Mouse (Mus musculus) intestine, embryonic 15.5 days (tissue): Measurements from ENCODE around the gene Grk4. TPM values are rescaled to one million over a fixed set of nuclear protein-coding genes. Genes with fewer than 3 reads are reported as not detected.
"Not testable (repeated sequence)": the region's sequence is repeated elsewhere in the genome, so short reads cannot be mapped to it uniquely, and the experiment has no call there.

Experiments
- ATAC-seq: fragments of 200-750 bp; cut with Nextera tagmentation; 2 replicates; pipeline ENCODE4 v1.8.0; 2017; ENCODE audit warnings: moderate TSS enrichment, moderate library complexity
- H3K27ac ChIP-seq: fragments of 300-500 bp; sonication (generic); 2 replicates; pipeline ENCODE4 v1.5.1; 2015; ENCODE audit warnings: mild to moderate bottlenecking, inconsistent platforms
- H3K27me3 ChIP-seq: fragments of 300-500 bp; sonication (generic); replicated peaks from 2 replicates; pipeline ENCODE4 v1.6.1; 2015; ENCODE audit warnings: inconsistent platforms
- H3K36me3 ChIP-seq: fragments of 300-500 bp; sonication (generic); 2 replicates; pipeline ENCODE4 v1.6.1; 2015; ENCODE audit warnings: inconsistent platforms
- H3K4me1 ChIP-seq: fragments of 300-500 bp; sonication (generic); replicated peaks from 2 replicates; pipeline ENCODE4 v1.6.1; 2015; ENCODE audit warnings: inconsistent platforms
- H3K4me2 ChIP-seq: fragments of 300-500 bp; sonication (generic); replicated peaks from 2 replicates; pipeline ENCODE4 v1.6.1; 2015; ENCODE audit warnings: mild to moderate bottlenecking, inconsistent platforms
- H3K4me3 ChIP-seq: fragments of 300-500 bp; sonication (generic); replicated peaks from 2 replicates; pipeline ENCODE4 v1.5.1; 2015; ENCODE audit warnings: inconsistent platforms
- H3K9ac ChIP-seq: fragments of 300-500 bp; sonication (generic); 2 replicates; pipeline ENCODE4 v1.6.1; 2015; ENCODE audit warnings: inconsistent platforms
- H3K9me3 ChIP-seq: fragments of 300-500 bp; sonication (generic); 2 replicates; pipeline ENCODE4 v1.6.1; 2016; ENCODE audit warnings: inconsistent platforms
- WGBS: fragments of 180-500 bp; shearing (Covaris S2); methylation state at CpG from one replicate; pipeline ENCODE4 v1.1.7; 2015; 5-methylcytosine and 5-hydroxymethylcytosine counted together
- polyA plus RNA-seq: library from polyadenylated mRNA; unstranded; fragments of >200 nt; fragmentation: Nextera tagmentation; extraction: Ambion mirVana; gene quantifications from 2 replicates; pipeline ENCODE4 v1.2.1, GENCODE M21; 2015

Gene Grk4
- polyA plus RNA-seq, 1 experiment from 2014 or later, result 2.6 TPM

DNA sequence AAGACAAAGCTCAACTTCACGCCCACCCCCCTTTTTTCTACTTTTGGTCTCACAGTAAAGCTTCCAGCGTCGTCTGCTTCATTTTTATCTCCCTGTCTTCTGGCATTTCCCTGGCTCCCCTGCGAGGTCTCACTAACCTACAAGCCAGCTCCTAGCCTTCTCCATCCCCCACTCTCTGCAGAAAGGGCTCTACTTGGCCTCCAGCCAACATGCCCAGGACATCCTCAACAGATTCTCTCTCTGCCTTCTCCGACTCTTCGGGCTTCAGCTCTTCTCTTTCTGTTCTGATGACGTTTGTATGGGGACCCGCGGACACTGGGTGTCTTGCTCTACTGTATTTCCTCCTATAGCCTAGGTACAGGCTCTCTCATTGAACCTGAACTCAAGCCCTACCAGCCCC, 5.3 kb upstream of the Grk4 start:
- H3K4me2 ChIP-seq, result no peak overlapping the region
- H3K4me3 ChIP-seq, result no peak overlapping the region
- H3K4me1 ChIP-seq, result peaks cover 5% of the 10 kb centered on the region; the same call in 1 of the 2 replicates
- 73% methylated on average over 9 of the region's 9 CpGs for WGBS
- no peak overlapping the region for H3K27ac ChIP-seq
- H3K9ac ChIP-seq, result no peak overlapping the region
- no peaks in the 10 kb centered on the region for H3K27me3 ChIP-seq
- no peak for ATAC-seq
- peaks cover 48% of the 10 kb centered on the region for H3K36me3 ChIP-seq
- H3K9me3 ChIP-seq, result no peaks in the 10 kb centered on the region

DNA sequence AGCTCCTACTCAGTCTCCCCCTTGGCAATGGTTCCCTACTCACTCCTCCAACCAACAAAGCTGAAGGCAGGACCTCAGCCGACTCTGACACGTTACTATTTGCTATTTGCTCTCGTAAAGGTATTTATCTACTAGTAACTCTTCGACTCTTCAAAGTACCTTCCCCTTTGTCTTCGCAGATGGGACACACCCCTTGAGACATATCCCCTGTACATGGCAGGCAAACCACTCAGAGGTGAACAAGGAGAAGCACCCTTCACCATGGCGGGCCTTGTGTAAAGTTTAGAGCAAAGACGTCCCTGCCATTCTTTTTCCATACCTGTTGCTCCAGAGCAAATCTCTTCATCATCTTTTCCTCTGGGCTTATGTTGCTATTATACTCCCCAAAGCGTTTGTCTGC, 2.6 kb upstream of the Grk4 start:
- no peak overlapping the region for H3K27ac ChIP-seq
- no peak overlapping the region for H3K9ac ChIP-seq
- H3K4me1 ChIP-seq, result peaks cover 5% of the 10 kb centered on the region; the same call in 1 of the 2 replicates
- ATAC-seq, result no peak
- no peaks in the 10 kb centered on the region for H3K9me3 ChIP-seq
- no peak overlapping the region for H3K4me3 ChIP-seq
- peaks cover 23% of the 10 kb centered on the region for H3K36me3 ChIP-seq
- no peaks in the 10 kb centered on the region for H3K27me3 ChIP-seq
- 79% methylated on average over 8 of the region's 8 CpGs for WGBS
- H3K4me2 ChIP-seq, result no peak overlapping the region

DNA sequence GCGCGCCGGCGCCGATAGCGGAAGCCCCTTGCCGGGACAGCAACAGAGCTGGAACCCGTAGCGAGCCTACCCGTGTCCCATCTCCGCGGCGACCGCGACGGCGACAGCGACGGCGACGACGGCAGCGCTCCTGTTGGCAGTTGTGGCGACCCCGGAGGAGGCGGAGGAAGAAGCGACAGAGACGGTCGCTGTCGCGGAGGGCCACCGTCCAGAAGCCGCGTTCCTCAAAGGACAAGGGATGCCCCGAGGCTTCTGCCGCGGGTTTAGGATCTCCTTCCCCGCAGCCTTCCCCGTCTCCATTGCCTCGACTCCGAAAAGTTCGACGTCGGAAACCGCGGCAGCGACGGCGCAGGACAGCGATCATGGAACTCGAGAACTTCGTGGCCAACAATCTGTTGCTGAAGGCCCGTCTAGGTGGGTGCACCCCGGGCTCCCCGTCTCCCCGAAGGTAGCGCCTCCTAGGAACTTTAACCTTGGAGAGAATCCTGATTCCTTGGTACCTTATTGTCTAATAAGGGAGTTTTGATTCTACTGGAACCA, 482 bp downstream of the Grk4 start:
- H3K9me3 ChIP-seq, result no peaks in the 10 kb centered on the region
- WGBS, result under 1% methylated on average over 57 of the region's 57 CpGs
- peak overlapping the region; percentile 44 for H3K9ac ChIP-seq
- ATAC-seq, result no peak
- peaks cover 7% of the 10 kb centered on the region; the same call in 1 of the 2 replicates for H3K36me3 ChIP-seq
- H3K27me3 ChIP-seq, result no peaks in the 10 kb centered on the region
- peak overlapping the region; percentile 79 for H3K27ac ChIP-seq
- peak overlapping the region; percentile 70 for H3K4me2 ChIP-seq
- H3K4me1 ChIP-seq, result peaks cover 5% of the 10 kb centered on the region; the same call in 1 of the 2 replicates
- peak overlapping the region; percentile 74 for H3K4me3 ChIP-seq

DNA sequence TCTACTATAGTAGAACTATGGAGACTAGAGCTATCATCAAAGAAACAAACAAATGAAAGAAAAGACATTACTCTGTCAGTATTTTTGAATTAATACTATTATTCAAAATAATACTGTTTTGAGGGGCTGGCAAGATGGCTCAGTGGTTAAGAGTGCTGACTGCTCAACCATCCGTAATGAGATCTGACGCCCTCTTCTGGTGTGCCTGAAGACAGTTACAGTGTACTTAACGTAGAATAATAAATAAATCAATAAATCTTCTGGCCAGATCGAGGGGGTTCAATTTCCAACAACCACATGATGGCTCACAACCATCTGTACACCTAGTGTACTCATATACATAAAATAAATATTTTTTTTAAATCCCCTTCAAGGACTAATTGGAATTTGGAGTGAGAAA, 1.7 kb downstream of the Grk4 start:
- Histone ChIP-seq H3K9ac (no peak overlapping the region), H3K27ac (no peak overlapping the region), H3K9me3 (no peaks in the 10 kb centered on the region), H3K27me3 (no peaks in the 10 kb centered on the region), H3K4me3 (no peak overlapping the region), H3K4me2 (no peak overlapping the region), H3K4me1 (peaks cover 5% of the 10 kb centered on the region; the same call in 1 of the 2 replicates), H3K36me3 (0 out of 2 replicates have a peak, but pooled peaks cover 3% of the 10 kb centered on the region)
- WGBS, result 73% methylated on average over 4 of the region's 4 CpGs
- ATAC-seq, result no peak

DNA sequence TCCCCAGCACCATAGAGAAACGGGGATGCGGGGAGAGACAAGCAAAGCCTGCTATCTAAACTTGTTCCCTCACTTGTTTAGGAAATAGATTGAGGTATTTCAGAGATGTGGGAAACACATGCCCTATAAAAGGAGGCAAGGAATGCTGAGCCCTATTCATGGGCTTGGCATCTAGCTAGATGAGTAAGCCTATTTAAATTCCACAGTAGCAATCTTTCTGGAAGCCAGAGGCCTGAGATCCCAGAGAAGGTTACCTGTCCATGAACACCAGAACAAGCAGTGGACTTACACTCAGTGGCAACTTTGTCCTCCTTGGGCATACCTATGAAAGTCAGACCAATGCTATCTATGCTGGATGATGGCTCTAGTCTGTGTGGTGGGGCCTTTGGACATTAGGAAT, 3.1 kb downstream of the Grk4 start:
- H3K4me2 ChIP-seq, result no peak overlapping the region
- H3K9ac ChIP-seq, result no peak overlapping the region
- no peak overlapping the region for H3K4me3 ChIP-seq
- no peak for ATAC-seq
- 77% methylated on average over 2 of the region's 2 CpGs for WGBS
- peaks cover 5% of the 10 kb centered on the region; the same call in 1 of the 2 replicates for H3K4me1 ChIP-seq
- H3K27ac ChIP-seq, result no peak overlapping the region
- no peaks in the 10 kb centered on the region for H3K27me3 ChIP-seq
- H3K9me3 ChIP-seq, result no peaks in the 10 kb centered on the region
- H3K36me3 ChIP-seq, result no peaks in the 10 kb centered on the region

DNA sequence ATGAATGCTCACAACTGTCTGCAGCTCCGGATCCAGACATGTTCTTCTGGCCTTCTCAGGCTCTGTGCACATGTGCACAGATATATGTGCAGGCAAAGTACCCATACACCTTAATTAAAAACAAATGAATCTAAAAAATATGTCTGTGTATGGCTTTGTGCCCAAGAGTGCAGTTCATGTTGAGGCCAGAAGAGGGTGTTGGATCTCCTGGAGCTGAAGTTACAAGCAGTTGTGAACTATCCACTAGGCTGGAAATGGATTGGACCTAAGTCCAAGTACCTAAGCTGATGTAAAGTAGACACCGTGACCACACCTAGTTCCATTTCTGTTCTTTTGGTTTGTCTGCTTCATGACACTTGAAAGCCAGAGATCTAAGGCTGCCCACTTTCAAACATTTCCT, 9.3 kb downstream of the Grk4 start:
- WGBS, result 84% methylated on average over 2 of the region's 2 CpGs
- H3K4me1 ChIP-seq, result no peaks in the 10 kb centered on the region
- no peaks in the 10 kb centered on the region for H3K9me3 ChIP-seq
- H3K9ac ChIP-seq, result no peak overlapping the region
- no peaks in the 10 kb centered on the region for H3K27me3 ChIP-seq
- ATAC-seq, result no peak
- H3K36me3 ChIP-seq, result no peaks in the 10 kb centered on the region
- no peak overlapping the region for H3K4me2 ChIP-seq
- no peak overlapping the region for H3K27ac ChIP-seq
- no peak overlapping the region for H3K4me3 ChIP-seq

DNA sequence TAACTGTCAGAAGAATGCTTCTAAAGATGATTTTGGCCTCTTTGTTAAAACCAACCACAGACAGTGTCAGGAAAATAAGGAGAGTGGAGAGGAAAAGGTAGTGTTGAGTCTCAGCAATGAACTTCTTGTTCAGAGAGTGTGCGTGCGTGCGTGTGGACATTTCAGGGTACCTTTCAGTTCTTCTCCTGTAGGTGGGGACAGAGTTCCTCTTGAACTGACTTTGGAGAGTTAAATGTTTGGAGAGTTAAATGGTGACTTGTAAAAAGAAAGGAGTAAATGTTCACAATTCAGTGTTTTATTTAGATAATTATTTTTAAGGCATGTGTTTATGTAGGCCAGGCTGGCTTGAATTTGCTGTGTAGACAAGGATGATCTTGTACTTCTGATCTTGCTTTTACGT, 10.1 kb downstream of the Grk4 start:
- Histone ChIP-seq H3K9ac (no peak overlapping the region), H3K9me3 (no peaks in the 10 kb centered on the region), H3K36me3 (no peaks in the 10 kb centered on the region), H3K27me3 (no peaks in the 10 kb centered on the region), H3K4me3 (no peak overlapping the region), H3K4me1 (no peaks in the 10 kb centered on the region), H3K4me2 (no peak overlapping the region), H3K27ac (no peak overlapping the region)
- ATAC-seq, result no peak
- 88% methylated on average over 4 of the region's 4 CpGs for WGBS

DNA sequence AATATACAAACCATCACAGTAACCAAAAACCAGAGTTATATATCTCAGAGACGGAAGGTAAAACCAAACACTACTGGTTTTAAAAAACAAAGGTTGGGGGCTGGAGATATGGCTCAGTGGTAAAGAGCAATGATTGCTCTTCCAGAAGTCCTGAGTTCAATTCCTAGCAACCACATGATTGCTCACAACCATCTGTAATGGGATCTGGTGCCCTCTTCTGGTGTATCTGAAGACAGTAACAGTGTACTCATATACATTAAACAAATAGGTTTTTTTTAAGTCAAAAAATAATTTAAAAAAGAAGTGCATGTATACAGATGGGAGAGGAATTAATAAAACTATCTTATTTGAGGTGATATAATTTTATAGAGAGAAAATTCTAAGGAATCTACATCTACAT, 29.7 kb downstream of the Grk4 start:
- Histone ChIP-seq H3K4me1 (no peaks in the 10 kb centered on the region), H3K27me3 (no peaks in the 10 kb centered on the region), H3K9ac (no peak overlapping the region), H3K27ac (no peak overlapping the region), H3K9me3 (no peaks in the 10 kb centered on the region), H3K4me3 (no peak overlapping the region), H3K4me2 (no peak overlapping the region), H3K36me3 (no peaks in the 10 kb centered on the region)
- no peak for ATAC-seq
- WGBS, result 97% methylated on average over 1 of the region's 1 CpGs

DNA sequence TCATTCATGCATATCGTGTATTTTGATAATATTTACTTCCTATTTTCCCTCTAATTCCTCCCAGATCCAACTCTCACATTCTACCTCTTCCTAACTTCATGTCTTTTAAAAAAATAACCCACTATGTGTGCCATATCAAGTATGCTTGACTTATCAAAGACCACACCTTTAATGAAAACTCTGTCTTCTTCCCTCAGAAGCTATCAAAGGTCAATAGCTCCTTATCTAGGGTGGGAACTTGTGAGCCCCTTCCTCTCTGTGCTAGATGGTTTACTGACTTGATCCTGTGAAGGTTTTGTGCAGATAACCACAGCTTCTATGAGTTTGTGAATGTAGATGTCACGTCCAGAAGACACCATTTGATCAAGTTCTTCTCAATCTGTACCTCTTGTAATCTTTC, 32.6 kb downstream of the Grk4 start:
- ATAC-seq, result no peak
- H3K27ac ChIP-seq, result no peak overlapping the region
- no peak overlapping the region for H3K4me2 ChIP-seq
- no peaks in the 10 kb centered on the region for H3K36me3 ChIP-seq
- no peaks in the 10 kb centered on the region for H3K9me3 ChIP-seq
- no peaks in the 10 kb centered on the region for H3K4me1 ChIP-seq
- H3K27me3 ChIP-seq, result no peaks in the 10 kb centered on the region
- no peak overlapping the region for H3K9ac ChIP-seq
- WGBS, result 70% methylated on average over 2 of the region's 2 CpGs
- no peak overlapping the region for H3K4me3 ChIP-seq

DNA sequence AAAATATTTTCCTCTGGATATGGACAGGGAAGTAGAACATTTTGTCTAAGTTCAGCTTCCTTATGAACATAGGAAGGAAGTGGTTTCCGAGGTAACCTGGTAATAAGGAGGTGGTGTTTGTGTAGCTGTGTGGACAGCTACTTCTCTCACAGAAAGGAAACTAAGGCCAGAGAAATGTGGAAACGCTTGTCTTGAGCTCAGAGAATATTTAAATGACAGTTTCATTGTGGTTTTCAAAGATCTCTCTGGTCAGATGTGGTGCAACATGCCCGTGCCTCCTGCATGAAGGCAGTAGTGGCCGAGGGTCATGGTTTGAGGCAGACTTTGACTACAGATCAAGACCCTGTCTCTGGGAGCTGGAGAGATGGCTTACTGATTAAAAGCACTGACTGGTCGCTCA, 35.3 kb downstream of the Grk4 start:
- no peaks in the 10 kb centered on the region for H3K27me3 ChIP-seq
- no peak overlapping the region for H3K4me2 ChIP-seq
- H3K27ac ChIP-seq, result no peak overlapping the region
- no peak overlapping the region for H3K9ac ChIP-seq
- H3K9me3 ChIP-seq, result no peaks in the 10 kb centered on the region
- no peaks in the 10 kb centered on the region for H3K36me3 ChIP-seq
- ATAC-seq, result no peak
- 74% methylated on average over 5 of the region's 5 CpGs for WGBS
- H3K4me1 ChIP-seq, result no peaks in the 10 kb centered on the region
- H3K4me3 ChIP-seq, result no peak overlapping the region

DNA sequence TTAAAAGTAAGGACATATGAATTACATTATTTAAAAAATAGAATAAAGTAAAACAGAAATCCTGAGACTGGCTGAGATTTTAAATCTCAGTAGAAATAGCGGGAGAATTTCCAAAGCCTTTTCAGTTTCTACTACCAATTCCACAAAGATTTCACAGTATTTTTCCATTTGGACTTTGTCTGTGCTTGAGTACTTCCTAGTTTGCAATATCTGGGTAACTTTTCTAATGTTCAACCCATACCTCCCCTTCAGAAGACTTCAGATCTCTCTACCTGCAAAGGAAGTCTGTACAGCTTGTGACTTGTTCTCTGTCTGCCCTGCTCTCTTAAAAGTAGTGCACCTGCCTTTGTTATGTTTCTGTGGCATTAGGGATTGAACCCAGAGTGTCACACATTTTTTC, 48.3 kb downstream of the Grk4 start:
- Histone ChIP-seq H3K27ac (no peak overlapping the region), H3K9ac (no peak overlapping the region), H3K4me1 (no peaks in the 10 kb centered on the region), H3K27me3 (no peaks in the 10 kb centered on the region), H3K4me2 (no peak overlapping the region), H3K36me3 (no peaks in the 10 kb centered on the region), H3K4me3 (no peak overlapping the region), H3K9me3 (no peaks in the 10 kb centered on the region)
- WGBS, result 89% methylated on average over 1 of the region's 1 CpGs
- no peak for ATAC-seq

DNA sequence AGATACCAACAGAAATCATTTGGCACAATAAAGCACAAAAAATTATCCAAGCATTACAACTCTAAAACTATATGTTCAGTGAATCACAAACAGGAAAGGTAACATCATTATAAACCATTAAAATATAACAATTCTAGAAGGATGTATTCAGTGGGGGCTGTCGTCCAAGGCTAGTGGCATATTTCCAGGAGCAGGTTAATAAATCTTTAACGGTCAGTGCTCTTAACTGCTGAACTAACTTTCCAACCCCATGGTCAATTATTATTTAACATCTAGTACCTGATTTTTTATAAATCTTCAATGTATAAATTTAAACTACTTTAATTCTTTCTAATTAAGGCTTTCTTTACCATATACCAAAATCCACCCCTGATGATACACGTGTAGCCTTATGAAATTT, 54.2 kb downstream of the Grk4 start:
- 77% methylated on average over 3 of the region's 3 CpGs for WGBS
- ATAC-seq, H3K36me3 ChIP-seq, H3K9ac ChIP-seq, H3K9me3 ChIP-seq, H3K4me3 ChIP-seq, H3K27ac ChIP-seq, H3K4me2 ChIP-seq, H3K4me1 ChIP-seq, H3K27me3 ChIP-seq: not testable (repeated sequence)

DNA sequence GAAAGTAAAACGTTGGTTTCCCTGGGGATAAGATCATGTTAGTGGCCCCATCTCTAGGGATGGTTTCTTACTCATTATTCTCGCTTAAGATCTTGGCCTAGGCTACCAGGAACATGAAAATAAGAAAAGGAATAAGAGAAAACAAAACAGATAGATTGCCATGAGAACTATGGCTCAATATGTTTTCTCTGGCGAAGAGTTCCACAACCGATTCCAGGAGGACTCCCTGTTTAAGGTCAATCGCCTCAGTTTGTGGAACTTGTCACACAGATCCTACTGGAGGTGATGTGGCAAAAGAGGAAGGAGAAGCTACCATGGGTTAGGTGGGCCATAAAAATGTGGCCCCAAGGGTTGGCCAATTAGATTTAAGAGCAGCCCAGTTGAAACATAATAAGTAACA, 54.6 kb downstream of the Grk4 start:
- Histone ChIP-seq H3K4me2 (no peak overlapping the region), H3K27me3 (no peaks in the 10 kb centered on the region), H3K9ac (no peak overlapping the region), H3K27ac (no peak overlapping the region), H3K36me3 (no peaks in the 10 kb centered on the region), H3K9me3 (no peaks in the 10 kb centered on the region), H3K4me3 (no peak overlapping the region), H3K4me1 (no peaks in the 10 kb centered on the region)
- WGBS, result 85% methylated on average over 5 of the region's 5 CpGs
- no peak for ATAC-seq
